Mouse (Mus musculus): ENCODE results near the gene Slc39a11.
"Not testable (repeated sequence)": the region's sequence is repeated elsewhere in the genome, so short reads cannot be mapped to it uniquely, and the experiment has no call there.

Gene Slc39a11

GRCm38 (mm10) chr11:113597632-113598031 lies 52.2 kb downstream of the Slc39a11 start:
- no peak for DNase-seq (ENCODE audit: low spot score)

- DNase-seq (ENCODE audit: low spot score) = no peak
Observed at GRCm38 (mm10) chr11:113595144-113595543, 54.7 kb downstream of the Slc39a11 start.

DNA sequence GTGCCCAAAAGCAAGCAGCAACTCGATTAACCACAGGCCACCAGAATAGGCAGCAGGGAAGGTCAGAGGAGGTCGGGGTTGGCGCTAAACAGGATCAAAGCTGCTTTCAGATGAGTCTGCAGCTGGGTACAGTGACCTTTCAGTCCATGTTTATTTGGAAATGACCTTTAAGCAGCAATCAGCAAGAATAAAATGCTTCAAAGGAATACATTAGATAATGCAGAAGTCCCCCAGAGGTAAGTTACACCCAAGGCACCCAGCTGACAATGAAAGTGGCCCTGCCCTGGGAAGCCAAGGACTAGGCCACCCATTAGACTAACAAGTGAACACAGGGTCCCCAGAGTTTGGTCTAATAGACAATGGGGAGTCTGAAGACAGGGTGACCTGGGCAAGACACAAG lies 60.9 kb downstream of the Slc39a11 start:
- no peak for DNase-seq (ENCODE audit: low spot score)

- DNase-seq (ENCODE audit: low spot score) = no peak
Observed at GRCm38 (mm10) chr11:113586423-113586822, 63.5 kb downstream of the Slc39a11 start.

- DNase-seq (ENCODE audit: low spot score) = no peak
Observed at GRCm38 (mm10) chr11:113583879-113584661, 65.8 kb downstream of the Slc39a11 start.

GRCm38 (mm10) chr11:113577221-113577620 lies 72.7 kb downstream of the Slc39a11 start:
- no peak for DNase-seq (ENCODE audit: low spot score)

DNA sequence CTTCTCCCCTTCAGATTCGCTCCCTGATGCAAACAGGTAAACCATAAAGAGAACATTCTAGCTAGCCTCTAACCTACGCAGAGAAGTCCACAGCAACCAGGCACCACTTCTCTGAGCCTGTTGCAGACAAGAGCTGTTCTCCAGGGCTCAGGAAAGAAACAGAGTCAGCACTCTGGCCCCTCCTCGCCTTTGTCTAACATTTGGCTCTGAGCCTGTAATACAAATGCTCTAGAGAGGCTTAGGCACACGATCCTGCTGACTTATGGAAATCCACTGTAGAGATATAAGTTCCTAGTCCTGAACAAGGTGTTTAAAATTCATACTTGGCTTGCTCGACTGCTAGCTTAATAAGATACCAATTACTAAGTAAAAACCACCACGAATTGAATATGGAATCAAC lies 77.2 kb downstream of the Slc39a11 start:
- no peak for DNase-seq (ENCODE audit: low spot score)

GRCm38 (mm10) chr11:113571616-113572015 lies 78.3 kb downstream of the Slc39a11 start:
- DNase-seq (ENCODE audit: low spot score) = no peak

- DNase-seq (ENCODE audit: low spot score) = no peak
Observed at GRCm38 (mm10) chr11:113568999-113569398, 80.9 kb downstream of the Slc39a11 start.

- DNase-seq (ENCODE audit: low spot score) = not testable (repeated sequence)
Observed at GRCm38 (mm10) chr11:113567926-113568325, 82.0 kb downstream of the Slc39a11 start.

- peak; percentile 59 for DNase-seq (ENCODE audit: low spot score)
Observed at GRCm38 (mm10) chr11:113565006-113565995, 84.6 kb downstream of the Slc39a11 start.

GRCm38 (mm10) chr11:113562326-113562725 lies 87.6 kb downstream of the Slc39a11 start:
- no peak for DNase-seq (ENCODE audit: low spot score)

DNA sequence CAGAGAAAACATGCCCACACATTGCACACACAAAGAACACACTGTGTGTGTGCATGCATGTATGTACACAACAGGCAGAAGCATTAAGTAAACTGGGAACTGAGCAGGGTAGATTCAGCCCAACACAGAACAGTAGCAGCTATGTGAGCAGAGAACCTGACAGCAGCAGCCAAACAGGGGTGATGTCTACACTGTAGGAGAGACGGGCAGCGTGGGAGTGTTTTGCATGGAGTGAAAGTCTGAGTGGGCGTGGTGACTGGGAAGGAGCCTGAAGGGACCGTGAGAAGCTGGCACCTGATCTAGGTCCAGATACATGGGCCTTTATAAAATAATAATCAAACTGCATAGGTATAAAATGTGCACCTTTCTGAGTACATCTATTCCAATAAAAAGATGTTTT lies 89.7 kb downstream of the Slc39a11 start:
- DNase-seq (ENCODE audit: low spot score) = no peak

GRCm38 (mm10) chr11:113558505-113558904 lies 91.4 kb downstream of the Slc39a11 start:
- no peak for DNase-seq (ENCODE audit: low spot score)

- no peak for DNase-seq (ENCODE audit: low spot score)
Observed at GRCm38 (mm10) chr11:113556142-113556541, 93.7 kb downstream of the Slc39a11 start.

DNA sequence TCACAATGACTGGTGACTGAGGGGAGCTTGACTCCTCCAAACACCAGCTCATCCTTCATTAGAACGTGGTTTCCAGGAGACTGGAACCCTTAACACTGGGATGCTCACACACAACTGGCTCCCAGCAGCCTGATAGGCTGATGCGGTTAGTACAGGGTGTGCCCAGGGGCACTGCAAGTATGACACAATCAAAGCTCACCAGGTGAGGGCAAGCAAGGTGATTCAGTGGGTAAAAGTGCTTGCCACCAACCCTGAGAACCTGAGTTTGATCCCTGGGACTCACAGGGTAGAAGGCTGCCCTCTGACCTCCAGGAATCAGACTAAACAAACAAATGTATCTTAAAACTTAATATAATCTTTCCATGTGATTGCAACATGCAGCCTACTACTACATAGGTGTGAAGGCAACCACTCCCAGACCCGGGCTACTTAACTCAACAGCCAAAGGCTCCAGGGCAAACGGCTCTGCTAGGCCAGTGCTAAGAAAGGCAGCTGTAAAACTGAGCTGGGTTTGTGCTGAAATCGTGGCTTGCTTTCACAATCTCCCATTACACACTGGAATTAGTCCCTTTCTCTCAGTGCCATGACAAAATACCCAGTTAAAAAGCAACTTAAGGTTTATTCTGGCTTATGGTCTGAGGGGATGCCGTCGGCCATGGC lies 95.0 kb downstream of the Slc39a11 start:
- DNase-seq (ENCODE audit: low spot score) = no peak

GRCm38 (mm10) chr11:113554194-113554593 lies 95.7 kb downstream of the Slc39a11 start:
- DNase-seq (ENCODE audit: low spot score) = no peak

DNA sequence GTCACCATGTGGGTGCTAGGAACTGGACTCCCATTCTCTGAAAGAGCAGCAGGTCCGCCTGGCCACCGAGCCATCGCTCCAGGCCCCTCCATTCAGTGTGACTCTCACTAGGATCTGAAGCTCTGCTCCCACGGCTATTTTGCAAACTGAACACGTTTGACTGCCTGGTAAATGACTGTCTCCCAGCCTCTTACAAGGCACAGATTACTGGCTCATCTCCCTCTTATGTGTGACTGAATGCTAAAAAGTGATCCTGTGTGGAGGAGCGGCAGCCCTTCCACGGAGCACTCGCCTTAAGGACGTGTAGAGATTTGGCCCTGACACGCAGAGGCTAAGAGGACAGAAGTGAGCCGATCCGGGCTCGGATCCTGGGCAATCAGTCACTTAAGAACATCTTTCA lies 96.3 kb downstream of the Slc39a11 start:
- no peak for DNase-seq (ENCODE audit: low spot score)

- DNase-seq (ENCODE audit: low spot score) = no peak
Observed at GRCm38 (mm10) chr11:113552539-113552938, 97.3 kb downstream of the Slc39a11 start.

GRCm38 (mm10) chr11:113546217-113546877 lies 103.5 kb downstream of the Slc39a11 start:
- DNase-seq (ENCODE audit: low spot score) = no peak

DNA sequence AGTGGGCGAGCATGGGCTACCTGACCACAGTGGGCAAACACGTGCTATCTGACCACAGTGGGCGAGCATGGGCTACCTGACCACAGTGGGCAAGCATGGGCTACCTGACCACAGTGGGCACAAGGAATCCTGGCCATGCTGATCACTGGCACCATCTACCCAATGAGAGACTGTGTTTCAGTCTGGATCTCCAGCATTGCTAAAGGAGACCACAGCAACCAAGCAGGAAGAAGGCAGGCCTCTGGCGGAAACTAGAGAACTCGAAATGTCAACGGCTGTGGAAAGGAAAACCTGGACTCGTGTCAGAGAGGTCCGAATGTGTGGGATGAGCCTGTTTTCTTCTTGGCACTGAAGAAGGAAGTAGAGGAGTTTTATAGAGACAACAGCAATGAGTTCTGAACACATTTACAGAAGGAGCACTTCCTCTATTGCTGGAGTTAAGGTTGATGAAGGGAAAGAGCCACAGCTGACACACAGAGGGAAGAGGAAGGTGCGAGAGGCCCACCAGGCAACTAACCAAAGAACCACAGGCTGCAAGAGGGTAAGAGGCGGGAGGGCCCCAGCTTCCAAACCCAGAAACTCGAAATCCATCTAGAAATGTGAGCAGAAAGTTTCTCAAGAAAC lies 105.8 kb downstream of the Slc39a11 start:
- DNase-seq (ENCODE audit: low spot score) = no peak
